Mouse (Mus musculus) ES-Bruce4 (cell line): ENCODE measurements around the gene Olfr747. TPM values are rescaled to one million over a fixed set of nuclear protein-coding genes. Genes with fewer than 3 reads are reported as not detected.
"Not testable (repeated sequence)": the region's sequence is repeated elsewhere in the genome, so short reads cannot be mapped to it uniquely, and the experiment has no call there.

Source experiments
- H3K27ac ChIP-seq: 2 replicates; pipeline ENCODE4 v1.5.1; 2012; ENCODE audit warnings: low read length, inconsistent platforms; ENCODE audit not compliant: insufficient read depth
- H3K27me3 ChIP-seq: 2 replicates; pipeline ENCODE4 v1.6.1; 2012; ENCODE audit warnings: mild to moderate bottlenecking, low read length, inconsistent platforms; ENCODE audit not compliant: control insufficient read depth, poor library complexity, insufficient read depth, severe bottlenecking
- H3K36me3 ChIP-seq: 2 replicates; pipeline ENCODE4 v1.6.1; 2012; ENCODE audit warnings: inconsistent platforms, mild to moderate bottlenecking, low read length, moderate library complexity; ENCODE audit not compliant: control insufficient read depth, poor library complexity, insufficient read depth, severe bottlenecking
- H3K4me1 ChIP-seq: one replicate; pipeline ENCODE4 v1.8.1; 2011; ENCODE audit warnings: low read length; ENCODE audit not compliant: control insufficient read depth, insufficient read depth
- H3K4me3 ChIP-seq: 2 replicates; pipeline ENCODE4 v1.5.1; 2011; ENCODE audit warnings: low read depth, mild to moderate bottlenecking, low read length
- H3K9ac ChIP-seq: 2 replicates; pipeline ENCODE4 v1.6.1; 2012; ENCODE audit warnings: low read depth, mild to moderate bottlenecking, inconsistent platforms; ENCODE audit not compliant: poor library complexity, severe bottlenecking
- H3K9me3 ChIP-seq: replicated peaks from 2 replicates; pipeline ENCODE4 v1.6.1; 2012; ENCODE audit warnings: mild to moderate bottlenecking, low read length, inconsistent platforms; ENCODE audit not compliant: control insufficient read depth, poor library complexity, insufficient read depth, severe bottlenecking
- CTCF ChIP-seq: IDR thresholded peaks from one replicate; pipeline ENCODE4 v1.8.1; 2011; ENCODE audit warnings: low read depth, low read length
- EP300 ChIP-seq: IDR thresholded peaks from 2 replicates; pipeline ENCODE4 v1.6.1; 2011; ENCODE audit warnings: low read depth, low read length; ENCODE audit not compliant: insufficient read depth
- POLR2A ChIP-seq: IDR thresholded peaks from one replicate; pipeline ENCODE4 v1.8.1; 2011; ENCODE audit warnings: low read length; ENCODE audit not compliant: insufficient read depth
- polyA plus RNA-seq: library from polyadenylated mRNA; stranded (reverse); fragments of >200 nt; gene quantifications from 2 replicates; pipeline ENCODE4 v1.2.4, GENCODE M21; 2011; ENCODE audit warnings: low read depth; ENCODE audit not compliant: missing spikeins, insufficient read depth, insufficient read length

Olfr747 gene
- not detected in 2 replicates for polyA plus RNA-seq

DNA sequence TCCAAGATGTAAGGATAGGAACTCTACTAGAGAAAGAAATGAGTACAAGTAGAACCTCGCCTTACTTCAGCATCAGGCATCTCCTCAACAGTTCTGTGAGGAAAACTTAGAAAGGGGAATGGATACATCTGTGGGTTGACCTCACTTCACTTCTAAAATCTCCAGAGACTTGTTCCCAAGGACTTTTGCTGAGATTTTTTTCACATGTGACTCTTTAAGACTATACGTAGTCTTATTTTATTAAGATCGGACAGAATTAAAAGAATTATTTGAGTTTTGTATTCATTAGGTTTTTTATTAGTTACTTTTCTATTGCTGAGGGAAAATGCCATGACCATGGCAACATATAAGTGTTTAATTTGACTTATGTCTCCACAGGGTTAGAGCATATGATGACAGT is at the start of gene Olfr747:
Olfr747 (minus strand) TSS at position 101 of the 400 bp plus-strand sequence.
- no peak within 1 kb of the TSS for H3K27ac ChIP-seq
- H3K9me3 ChIP-seq: no peaks in the 10 kb centered on the region
- no peaks in the 10 kb centered on the region for H3K36me3 ChIP-seq
- no peaks in the 10 kb centered on the region for H3K4me1 ChIP-seq
- TF ChIP-seq CTCF: no peak
- TF ChIP-seq EP300: no peak
- no peak for TF ChIP-seq POLR2A
- H3K9ac ChIP-seq: no peak within 1 kb of the TSS
- H3K27me3 ChIP-seq: no peaks in the 10 kb centered on the region
- no peak within 1 kb of the TSS for H3K4me3 ChIP-seq

DNA sequence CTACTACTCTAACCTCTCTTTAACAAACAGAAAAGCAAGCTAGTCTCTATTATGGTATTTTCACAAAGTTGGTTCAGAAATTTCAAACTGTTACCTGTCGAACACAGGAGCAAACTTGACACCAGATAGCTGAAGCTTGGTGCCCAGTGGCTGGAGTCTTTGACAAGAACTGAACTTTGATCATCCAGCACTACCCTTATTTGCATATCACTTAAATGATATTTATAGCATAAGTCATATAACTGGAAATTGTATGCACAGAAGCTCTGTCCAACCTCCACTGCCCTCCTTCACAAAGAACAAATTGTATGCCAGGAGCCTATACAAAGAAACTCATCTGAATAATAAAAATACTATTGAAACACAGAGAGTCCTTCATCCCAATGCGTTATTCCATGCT is 48.6 kb upstream of the Olfr747 start:
- Histone ChIP-seq H3K27me3 (no peaks in the 10 kb centered on the region), H3K27ac (no peak overlapping the region), H3K9ac (no peak overlapping the region), H3K9me3 (no peaks in the 10 kb centered on the region), H3K4me1 (no peaks in the 10 kb centered on the region), H3K4me3 (no peak overlapping the region), H3K36me3 (no peaks in the 10 kb centered on the region)
- TF ChIP-seq EP300 (no peak), CTCF (no peak), POLR2A (no peak)

DNA sequence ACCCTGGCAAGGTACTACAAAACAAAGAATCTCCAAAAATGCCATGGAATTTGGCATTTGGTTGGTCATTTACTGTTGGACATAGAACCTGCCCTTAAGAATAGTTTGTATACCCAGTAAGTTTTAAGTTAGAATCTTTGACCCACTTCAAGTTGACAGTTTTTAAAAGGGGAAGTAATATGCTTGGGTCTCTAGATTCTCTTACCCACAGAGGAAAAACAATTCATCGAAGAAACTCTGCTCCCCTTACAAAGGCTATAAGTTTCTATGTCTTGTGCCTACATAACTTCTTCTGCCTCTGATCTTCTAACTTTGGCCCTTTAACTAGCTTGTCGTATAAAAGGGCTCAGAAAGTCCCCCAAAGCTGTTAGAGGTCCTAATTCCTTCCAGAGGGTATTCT is 47.3 kb upstream of the Olfr747 start:
- Histone ChIP-seq H3K36me3 (no peaks in the 10 kb centered on the region), H3K27ac (no peak overlapping the region), H3K27me3 (no peaks in the 10 kb centered on the region), H3K4me3 (no peak overlapping the region), H3K9me3 (no peaks in the 10 kb centered on the region), H3K9ac (no peak overlapping the region), H3K4me1 (no peaks in the 10 kb centered on the region)
- TF ChIP-seq EP300 (no peak), POLR2A (no peak), CTCF (no peak)

DNA sequence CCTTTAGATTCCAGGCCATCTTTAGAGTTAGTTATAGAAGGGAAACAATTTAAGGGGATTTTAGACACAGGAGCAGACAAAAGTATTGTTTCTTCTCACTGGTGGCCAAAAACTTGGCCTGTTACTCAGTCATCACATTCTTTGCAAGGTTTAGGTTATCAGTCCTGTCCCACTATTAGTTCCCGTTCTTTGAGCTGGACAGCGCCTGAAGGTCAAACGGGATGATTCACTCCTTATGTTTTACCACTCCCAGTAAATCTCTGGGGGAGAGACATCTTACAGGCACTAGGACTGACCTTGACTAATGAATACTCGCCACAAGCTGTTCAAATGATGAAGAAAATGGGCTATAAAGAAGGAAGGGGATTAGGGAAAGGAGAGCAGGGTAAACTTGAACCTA is 29.4 kb upstream of the Olfr747 start:
- not testable (repeated sequence) for H3K27ac ChIP-seq, H3K4me3 ChIP-seq

DNA sequence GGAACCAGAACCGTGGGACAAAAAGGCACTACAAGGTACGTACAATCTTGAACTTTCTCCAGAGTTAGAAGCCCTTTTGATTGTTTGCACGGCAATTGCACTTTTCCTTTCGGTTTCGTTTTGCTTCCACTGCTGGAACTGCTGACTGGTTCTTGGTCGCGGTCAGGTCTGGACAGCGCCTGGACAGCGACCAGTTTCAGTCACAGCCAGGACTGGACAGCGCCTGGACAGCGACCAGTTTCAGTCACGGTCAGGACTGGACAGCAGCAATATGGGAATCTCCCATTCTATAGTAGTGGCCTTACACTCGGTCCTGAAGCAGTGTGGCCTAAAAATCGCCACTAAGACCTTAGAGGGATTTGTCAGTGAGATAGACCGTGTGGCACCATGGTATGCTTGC is 26.9 kb upstream of the Olfr747 start:
- not testable (repeated sequence) for H3K27me3 ChIP-seq, H3K36me3 ChIP-seq, H3K9ac ChIP-seq, H3K4me3 ChIP-seq, H3K27ac ChIP-seq, H3K4me1 ChIP-seq, H3K9me3 ChIP-seq

More for the DNA sequence above, 29.4 kb upstream of the Olfr747 start:
- not testable (repeated sequence) for H3K9me3 ChIP-seq, H3K4me1 ChIP-seq, H3K27me3 ChIP-seq, H3K9ac ChIP-seq, H3K36me3 ChIP-seq

DNA sequence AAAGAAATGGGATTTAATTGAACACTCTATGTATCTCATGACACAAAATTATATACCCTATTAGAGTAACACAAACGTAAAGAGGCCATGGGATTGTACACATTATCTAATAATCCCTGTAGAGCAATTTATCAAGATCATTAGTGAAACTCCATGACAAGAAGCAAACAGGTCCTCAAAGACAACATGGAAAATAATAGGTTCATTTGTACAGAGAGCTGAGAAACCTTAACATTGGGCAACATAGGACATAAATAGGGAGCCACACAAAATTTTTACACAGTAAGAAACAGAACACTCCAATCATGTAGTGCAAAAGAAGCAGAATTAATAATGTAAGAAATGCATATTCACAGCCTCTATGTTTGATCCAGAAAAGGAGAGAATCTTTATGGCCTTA is 14.1 kb upstream of the Olfr747 start, which contains the start of gene Olfr748:
Olfr748 (plus strand) TSS at position 301 of the 400 bp plus-strand sequence.
- no peaks in the 10 kb centered on the region for H3K9me3 ChIP-seq
- H3K27me3 ChIP-seq: no peaks in the 10 kb centered on the region
- H3K4me1 ChIP-seq: no peaks in the 10 kb centered on the region
- no peaks in the 10 kb centered on the region for H3K36me3 ChIP-seq
- TF ChIP-seq CTCF (no peak), POLR2A (no peak), EP300 (no peak)
- H3K9ac ChIP-seq: no peak within 1 kb of the TSS
- no peak within 1 kb of the TSS for H3K4me3 ChIP-seq
- no peak within 1 kb of the TSS for H3K27ac ChIP-seq

DNA sequence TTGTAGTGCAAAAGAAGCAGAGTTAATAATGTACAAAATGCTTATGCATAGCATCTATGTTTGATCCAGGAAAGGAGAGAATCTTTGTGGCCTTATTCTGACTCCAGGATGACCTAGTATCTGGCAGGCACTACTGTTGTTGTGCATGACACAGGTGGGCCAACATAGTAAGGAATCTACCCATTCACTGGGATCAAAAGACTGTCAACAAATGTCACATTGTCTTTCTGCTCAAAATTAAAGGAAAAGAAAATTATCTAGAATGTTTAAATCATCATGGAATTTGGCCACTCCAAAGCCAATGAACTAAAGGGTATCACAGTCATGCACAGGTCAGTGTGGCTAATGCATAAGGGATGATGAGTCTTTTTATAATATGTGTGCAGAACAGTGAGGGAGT is 46.2 kb downstream of the Olfr747 start, which contains the start of gene Olfr746:
Olfr746 (plus strand) TSS at position 301 of the 400 bp plus-strand sequence.
- Histone ChIP-seq H3K4me1 (no peaks in the 10 kb centered on the region), H3K36me3 (no peaks in the 10 kb centered on the region), H3K9ac (no peak within 1 kb of the TSS), H3K9me3 (no peaks in the 10 kb centered on the region), H3K27ac (no peak within 1 kb of the TSS), H3K4me3 (no peak within 1 kb of the TSS), H3K27me3 (no peaks in the 10 kb centered on the region)
- TF ChIP-seq POLR2A (no peak), CTCF (no peak), EP300 (no peak)
